Mouse (Mus musculus): ENCODE results near the gene H2-D1. TPM values are rescaled to one million over a fixed set of nuclear protein-coding genes. Genes with fewer than 3 reads are reported as not detected.
"Not testable (repeated sequence)": the region's sequence is repeated elsewhere in the genome, so short reads cannot be mapped to it uniquely, and the experiment has no call there.

H2-D1 gene
- polyA plus RNA-seq, 2 experiments = 37.1 to 57.2 TPM

DNA sequence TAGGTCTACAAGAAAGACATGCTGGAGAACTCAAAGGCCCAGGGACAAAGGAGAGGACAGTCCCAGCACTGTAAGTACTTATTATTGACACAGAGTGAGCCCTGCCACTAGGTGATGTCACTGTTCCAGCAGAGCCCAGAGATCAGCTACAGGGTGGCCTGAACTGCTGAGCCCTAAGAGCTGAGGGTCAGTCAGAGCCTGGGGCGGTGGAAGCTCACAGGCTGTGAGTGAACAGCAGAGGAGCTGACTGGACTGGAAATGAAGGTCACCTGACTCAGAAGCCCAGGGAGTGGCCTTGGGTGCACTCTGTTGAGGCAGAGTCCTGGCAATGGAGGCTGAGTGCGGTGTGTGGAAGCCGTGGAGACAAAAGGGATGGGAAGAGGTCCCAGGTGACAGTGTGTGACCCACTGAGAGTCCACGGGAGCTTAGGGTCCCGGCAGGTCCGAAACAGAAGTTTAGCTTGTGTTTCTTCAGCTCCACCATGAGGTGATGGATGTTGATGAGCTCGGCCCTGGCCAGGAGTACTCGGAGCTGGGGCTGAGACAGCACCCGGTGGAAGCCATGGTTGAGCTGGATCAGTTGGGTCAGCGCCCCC lies 41.3 kb downstream of the H2-D1 start:
- H3K9ac ChIP-seq (replicated peaks) = no peak overlapping the region
- 58% methylated on average over 10 of the region's 10 CpGs for WGBS (ENCODE audit: insufficient replicate concordance)
- H3K4me1 ChIP-seq (replicated peaks; ENCODE audit: control insufficient read depth in 2 of 2, insufficient read depth in 2 of 2, low read length in 1 of 2) = peaks cover 0 to 3% of the 10 kb centered on the region in 2 experiments; a peak in 2 of 4 replicates
- H3K36me3 ChIP-seq (replicated peaks; ENCODE audit: control insufficient read depth, insufficient read depth, low read depth) = no peaks in the 10 kb centered on the region
- H3K9me3 ChIP-seq (ENCODE audit: control insufficient read depth, low read length) = no peaks in the 10 kb centered on the region
- H3K4me2 ChIP-seq (ENCODE audit: low read depth) = no peak overlapping the region
- TF ChIP-seq EP300 (IDR thresholded peaks at IDR 0.05; ENCODE audit: low read depth) (no peak), CTCF (IDR thresholded peaks at IDR 0.05; ENCODE audit: low read depth) (no peak; the same call in 1 of the 2 replicates)
- ATAC-seq (ENCODE audit: insufficient read depth) (0 out of 2 replicates have a peak, but pooled peaks have one; percentile 28), DNase-seq (ENCODE audit: low read depth in 3 of 3, low spot score in 3 of 3) (no peak)
- H3K27me3 ChIP-seq (ENCODE audit: control insufficient read depth, insufficient read depth, low read length) = no peaks in the 10 kb centered on the region
- no peak overlapping the region for H3K27ac ChIP-seq
- no peak overlapping the region for H3K4me3 ChIP-seq (ENCODE audit: insufficient read depth in 1 of 2, low read depth in 2 of 2, low read length in 2 of 2)

DNA sequence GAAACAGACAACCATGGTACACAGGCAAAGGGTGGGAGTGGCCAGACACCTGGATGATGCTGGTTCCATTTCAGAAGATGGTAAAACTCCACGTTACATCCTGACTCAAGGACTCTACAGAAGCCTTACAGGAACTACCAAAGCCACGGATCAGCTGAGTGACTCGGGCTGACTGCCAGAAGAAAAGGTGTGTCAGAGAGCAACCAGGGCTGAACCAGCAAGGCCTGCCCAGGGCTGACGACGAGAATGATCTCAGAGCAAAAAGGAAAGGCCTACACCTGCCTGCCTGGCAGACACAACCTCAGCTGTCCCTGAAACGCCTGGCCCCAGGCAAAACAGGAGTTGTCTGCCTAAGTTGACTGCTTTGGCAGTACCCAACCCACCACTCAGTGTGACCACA lies 41.9 kb downstream of the H2-D1 start:
- no peak overlapping the region for H3K4me3 ChIP-seq (ENCODE audit: insufficient read depth in 1 of 2, low read depth in 2 of 2, low read length in 2 of 2)

DNA sequence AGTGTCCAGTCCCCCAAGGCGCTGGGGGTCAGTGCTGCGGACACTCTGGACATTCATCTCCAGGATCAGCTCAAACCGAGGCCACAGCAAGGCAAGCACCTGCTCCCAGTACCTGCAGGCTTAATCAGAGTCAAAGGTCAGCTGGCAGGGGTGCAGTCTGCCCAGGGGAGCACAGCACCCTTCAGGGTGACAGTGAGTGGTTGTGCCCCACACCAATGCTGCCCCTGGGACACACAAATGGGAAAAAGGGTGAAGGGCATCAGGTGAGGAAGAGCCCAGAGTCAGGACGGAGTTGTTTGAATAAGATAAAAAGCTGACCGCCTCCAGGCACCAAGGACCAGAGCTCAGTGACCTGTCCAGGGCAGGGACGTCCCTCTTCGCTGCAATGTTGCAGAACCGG lies 42.4 kb downstream of the H2-D1 start:
- ATAC-seq (ENCODE audit: insufficient read depth); H3K27me3 ChIP-seq (ENCODE audit: control insufficient read depth, insufficient read depth, low read length); DNase-seq (ENCODE audit: low read depth in 3 of 3, low spot score in 3 of 3); H3K4me2 ChIP-seq (ENCODE audit: low read depth); H3K9ac ChIP-seq (replicated peaks); H3K9me3 ChIP-seq (ENCODE audit: control insufficient read depth, low read length); H3K4me1 ChIP-seq (replicated peaks; ENCODE audit: control insufficient read depth in 2 of 2, insufficient read depth in 2 of 2, low read length in 1 of 2); H3K4me3 ChIP-seq (ENCODE audit: insufficient read depth in 1 of 2, low read depth in 2 of 2, low read length in 2 of 2); H3K36me3 ChIP-seq (replicated peaks; ENCODE audit: control insufficient read depth, insufficient read depth, low read depth); H3K27ac ChIP-seq: not testable (repeated sequence)
- WGBS (ENCODE audit: insufficient replicate concordance) = 52% methylated on average over 8 of the region's 8 CpGs

More for the DNA sequence above, 41.9 kb downstream of the H2-D1 start:
- Histone ChIP-seq H3K36me3 (replicated peaks; ENCODE audit: control insufficient read depth, insufficient read depth, low read depth) (no peaks in the 10 kb centered on the region), H3K9me3 (ENCODE audit: control insufficient read depth, low read length) (no peaks in the 10 kb centered on the region), H3K27ac (no peak overlapping the region), H3K4me1 (replicated peaks; ENCODE audit: control insufficient read depth in 2 of 2, insufficient read depth in 2 of 2, low read length in 1 of 2) (peaks cover 0 to 3% of the 10 kb centered on the region in 2 experiments; a peak in 2 of 4 replicates), H3K27me3 (ENCODE audit: control insufficient read depth, insufficient read depth, low read length) (no peaks in the 10 kb centered on the region), H3K4me2 (ENCODE audit: low read depth) (no peak overlapping the region), H3K9ac (replicated peaks) (no peak overlapping the region)
- ATAC-seq (ENCODE audit: insufficient read depth) = no peak
- WGBS (ENCODE audit: insufficient replicate concordance) = 33% methylated on average over 6 of the region's 6 CpGs
- no peak for DNase-seq (ENCODE audit: low read depth in 3 of 3, low spot score in 3 of 3)
- TF ChIP-seq EP300 (IDR thresholded peaks at IDR 0.05; ENCODE audit: low read depth) (no peak), CTCF (IDR thresholded peaks at IDR 0.05; ENCODE audit: low read depth) (no peak)

Small RNA genes lying within 50 kb of the gene (microRNA-seq; reads per million reads assigned to microRNA genes)
- 3.8 reads per million for gene Mir6975
- gene Mir8094 = 1.7 reads per million

Other genes starting within 250 kb of the H2-D1 start
Only the 30 nearest of the 35 such genes appear.
- 12.0 and 12.3 TPM in 2 replicates for gene Ddah2, start 203.7 kb upstream of the H2-D1 start, polyA plus RNA-seq (2012; rRNA removed)
- 16.1 and 17.3 TPM in 2 replicates for gene Ddah2, start 203.7 kb upstream of the H2-D1 start, polyA plus RNA-seq (2014; fragmentation: Nextera tagmentation; extraction: Ambion mirVana)
- 0.26 and 0.48 TPM in 2 replicates for gene Ly6g6c, start 197.3 kb upstream of the H2-D1 start, polyA plus RNA-seq (2012; rRNA removed)
- 0.24 and 0.37 TPM in 2 replicates for gene Ly6g6c, start 197.3 kb upstream of the H2-D1 start, polyA plus RNA-seq (2014; fragmentation: Nextera tagmentation; extraction: Ambion mirVana)
- 2.3 and 2.6 TPM in 2 replicates for gene Mpig6b, start 196.5 kb upstream of the H2-D1 start, polyA plus RNA-seq (2012; rRNA removed)
- 4.0 and 6.6 TPM in 2 replicates for gene Mpig6b, start 196.5 kb upstream of the H2-D1 start, polyA plus RNA-seq (2014; fragmentation: Nextera tagmentation; extraction: Ambion mirVana)
- 0.08 and 0.32 TPM in 2 replicates for gene Ly6g6e, start 185.8 kb upstream of the H2-D1 start, polyA plus RNA-seq (2012; rRNA removed)
- gene Ly6g6e, start 185.8 kb upstream of the H2-D1 start, polyA plus RNA-seq (2014; fragmentation: Nextera tagmentation; extraction: Ambion mirVana) = not detected in 2 replicates
- gene Ly6g6d, start 184.7 kb upstream of the H2-D1 start, polyA plus RNA-seq (2012; rRNA removed) = 0.95 and 1.2 TPM in 2 replicates
- 0.28 and 0.77 TPM in 2 replicates for gene Ly6g6d, start 184.7 kb upstream of the H2-D1 start, polyA plus RNA-seq (2014; fragmentation: Nextera tagmentation; extraction: Ambion mirVana)
- gene Ly6g6f, start 177.1 kb upstream of the H2-D1 start, polyA plus RNA-seq (2012; rRNA removed) = 4.1 and 5.1 TPM in 2 replicates
- gene Ly6g6f, start 177.1 kb upstream of the H2-D1 start, polyA plus RNA-seq (2014; fragmentation: Nextera tagmentation; extraction: Ambion mirVana) = 5.0 and 6.3 TPM in 2 replicates
- 29.1 and 30.0 TPM in 2 replicates for gene Abhd16a, start 173.5 kb upstream of the H2-D1 start, polyA plus RNA-seq (2012; rRNA removed)
- 42.3 and 44.3 TPM in 2 replicates for gene Abhd16a, start 173.5 kb upstream of the H2-D1 start, polyA plus RNA-seq (2014; fragmentation: Nextera tagmentation; extraction: Ambion mirVana)
- gene Ly6g5c, start 154.5 kb upstream of the H2-D1 start, polyA plus RNA-seq (2012; rRNA removed) = not detected in 2 replicates
- gene Ly6g5c, start 154.5 kb upstream of the H2-D1 start, polyA plus RNA-seq (2014; fragmentation: Nextera tagmentation; extraction: Ambion mirVana) = not detected in 2 replicates
- 0.57 and 0.70 TPM in 2 replicates for gene Ly6g5b, start 147.3 kb upstream of the H2-D1 start, polyA plus RNA-seq (2012; rRNA removed)
- 0.27 TPM in 1 of 2 replicates, not detected in the other for gene Ly6g5b, start 147.3 kb upstream of the H2-D1 start, polyA plus RNA-seq (2014; fragmentation: Nextera tagmentation; extraction: Ambion mirVana)
- 8.9 and 10.0 TPM in 2 replicates for gene Gpank1, start 141.3 kb upstream of the H2-D1 start, polyA plus RNA-seq (2012; rRNA removed)
- 12.2 and 12.7 TPM in 2 replicates for gene Gpank1, start 141.3 kb upstream of the H2-D1 start, polyA plus RNA-seq (2014; fragmentation: Nextera tagmentation; extraction: Ambion mirVana)
- 79.2 and 106 TPM in 2 replicates for gene Csnk2b, start 140.7 kb upstream of the H2-D1 start, polyA plus RNA-seq (2012; rRNA removed)
- 127 and 142 TPM in 2 replicates for gene Csnk2b, start 140.7 kb upstream of the H2-D1 start, polyA plus RNA-seq (2014; fragmentation: Nextera tagmentation; extraction: Ambion mirVana)
- gene D17H6S53E, start 136.4 kb upstream of the H2-D1 start, polyA plus RNA-seq (2012; rRNA removed) = 0.75 and 1.5 TPM in 2 replicates
- 1.3 and 1.5 TPM in 2 replicates for gene D17H6S53E, start 136.4 kb upstream of the H2-D1 start, polyA plus RNA-seq (2014; fragmentation: Nextera tagmentation; extraction: Ambion mirVana)
- gene Apom, start 130.7 kb upstream of the H2-D1 start, polyA plus RNA-seq (2012; rRNA removed) = 285 and 317 TPM in 2 replicates
- gene Apom, start 130.7 kb upstream of the H2-D1 start, polyA plus RNA-seq (2014; fragmentation: Nextera tagmentation; extraction: Ambion mirVana) = 750 and 763 TPM in 2 replicates
- gene Bag6, start 127.6 kb upstream of the H2-D1 start, polyA plus RNA-seq (2012; rRNA removed) = 45.7 and 48.1 TPM in 2 replicates
- 22.9 and 30.5 TPM in 2 replicates for gene Bag6, start 127.6 kb upstream of the H2-D1 start, polyA plus RNA-seq (2014; fragmentation: Nextera tagmentation; extraction: Ambion mirVana)
- 61.4 and 67.5 TPM in 2 replicates for gene Prrc2a, start 97.8 kb upstream of the H2-D1 start, polyA plus RNA-seq (2012; rRNA removed)
- gene Prrc2a, start 97.8 kb upstream of the H2-D1 start, polyA plus RNA-seq (2014; fragmentation: Nextera tagmentation; extraction: Ambion mirVana) = 33.4 and 46.0 TPM in 2 replicates
- gene Aif1, start 86.7 kb upstream of the H2-D1 start, polyA plus RNA-seq (2012; rRNA removed) = 3.1 and 8.1 TPM in 2 replicates
- 18.6 and 20.7 TPM in 2 replicates for gene Aif1, start 86.7 kb upstream of the H2-D1 start, polyA plus RNA-seq (2014; fragmentation: Nextera tagmentation; extraction: Ambion mirVana)
- 25.6 and 37.4 TPM in 2 replicates for gene Lst1, start 74.3 kb upstream of the H2-D1 start, polyA plus RNA-seq (2012; rRNA removed)
- gene Lst1, start 74.3 kb upstream of the H2-D1 start, polyA plus RNA-seq (2014; fragmentation: Nextera tagmentation; extraction: Ambion mirVana) = 32.8 and 37.7 TPM in 2 replicates
- gene Ltb, start 68.3 kb upstream of the H2-D1 start, polyA plus RNA-seq (2012; rRNA removed) = 0.47 and 0.70 TPM in 2 replicates
- gene Ltb, start 68.3 kb upstream of the H2-D1 start, polyA plus RNA-seq (2014; fragmentation: Nextera tagmentation; extraction: Ambion mirVana) = 0.28 and 0.64 TPM in 2 replicates
- gene Tnf, start 60.7 kb upstream of the H2-D1 start, polyA plus RNA-seq (2012; rRNA removed) = 0.42 and 0.73 TPM in 2 replicates
- gene Tnf, start 60.7 kb upstream of the H2-D1 start, polyA plus RNA-seq (2014; fragmentation: Nextera tagmentation; extraction: Ambion mirVana) = 0.15 and 0.43 TPM in 2 replicates
- gene Lta, start 57.4 kb upstream of the H2-D1 start, polyA plus RNA-seq (2012; rRNA removed) = 0.04 and 0.07 TPM in 2 replicates
- gene Lta, start 57.4 kb upstream of the H2-D1 start, polyA plus RNA-seq (2014; fragmentation: Nextera tagmentation; extraction: Ambion mirVana) = not detected in 2 replicates
- 0.19 and 0.21 TPM in 2 replicates for gene Gm16181, start 41.9 kb upstream of the H2-D1 start, polyA plus RNA-seq (2012; rRNA removed)
- not detected in 2 replicates for gene Gm16181, start 41.9 kb upstream of the H2-D1 start, polyA plus RNA-seq (2014; fragmentation: Nextera tagmentation; extraction: Ambion mirVana)
- gene Atp6v1g2, start 29.1 kb upstream of the H2-D1 start, polyA plus RNA-seq (2012; rRNA removed) = 1.8 and 1.9 TPM in 2 replicates
- 0.76 and 0.97 TPM in 2 replicates for gene Atp6v1g2, start 29.1 kb upstream of the H2-D1 start, polyA plus RNA-seq (2014; fragmentation: Nextera tagmentation; extraction: Ambion mirVana)
- 3.6 and 4.2 TPM in 2 replicates for gene Nfkbil1, start 26.9 kb upstream of the H2-D1 start, polyA plus RNA-seq (2012; rRNA removed)
- gene Nfkbil1, start 26.9 kb upstream of the H2-D1 start, polyA plus RNA-seq (2014; fragmentation: Nextera tagmentation; extraction: Ambion mirVana) = 1.1 and 1.3 TPM in 2 replicates
- gene Ddx39b, start 21.0 kb upstream of the H2-D1 start, polyA plus RNA-seq (2012; rRNA removed) = 161 and 199 TPM in 2 replicates
- 127 and 143 TPM in 2 replicates for gene Ddx39b, start 21.0 kb upstream of the H2-D1 start, polyA plus RNA-seq (2014; fragmentation: Nextera tagmentation; extraction: Ambion mirVana)
- gene H2-Q1, start 57.7 kb downstream of the H2-D1 start, polyA plus RNA-seq (2012; rRNA removed) = 0.50 and 0.56 TPM in 2 replicates
- 0.58 and 1.2 TPM in 2 replicates for gene H2-Q1, start 57.7 kb downstream of the H2-D1 start, polyA plus RNA-seq (2014; fragmentation: Nextera tagmentation; extraction: Ambion mirVana)
- gene H2-Q2, start 79.5 kb downstream of the H2-D1 start, polyA plus RNA-seq (2012; rRNA removed) = 0.57 and 0.82 TPM in 2 replicates
- gene H2-Q2, start 79.5 kb downstream of the H2-D1 start, polyA plus RNA-seq (2014; fragmentation: Nextera tagmentation; extraction: Ambion mirVana) = 1.8 and 1.9 TPM in 2 replicates
- 5.4 TPM in 2 replicates for gene H2-Q4, start 116.9 kb downstream of the H2-D1 start, polyA plus RNA-seq (2012; rRNA removed)
- 1.2 and 1.3 TPM in 2 replicates for gene H2-Q4, start 116.9 kb downstream of the H2-D1 start, polyA plus RNA-seq (2014; fragmentation: Nextera tagmentation; extraction: Ambion mirVana)
- gene H2-Q6, start 162.1 kb downstream of the H2-D1 start, polyA plus RNA-seq (2012; rRNA removed) = 10.3 and 11.2 TPM in 2 replicates
- gene H2-Q6, start 162.1 kb downstream of the H2-D1 start, polyA plus RNA-seq (2014; fragmentation: Nextera tagmentation; extraction: Ambion mirVana) = 7.6 and 11.1 TPM in 2 replicates
- gene H2-Q7, start 176.4 kb downstream of the H2-D1 start, polyA plus RNA-seq (2012; rRNA removed) = 21.8 and 24.4 TPM in 2 replicates
- 19.0 and 20.7 TPM in 2 replicates for gene H2-Q7, start 176.4 kb downstream of the H2-D1 start, polyA plus RNA-seq (2014; fragmentation: Nextera tagmentation; extraction: Ambion mirVana)
- gene H2-Q10, start 207.4 kb downstream of the H2-D1 start, polyA plus RNA-seq (2012; rRNA removed) = 119 and 136 TPM in 2 replicates
- 195 and 206 TPM in 2 replicates for gene H2-Q10, start 207.4 kb downstream of the H2-D1 start, polyA plus RNA-seq (2014; fragmentation: Nextera tagmentation; extraction: Ambion mirVana)